Mouse (Mus musculus): ENCODE measurements at regions not wholly inside any gene's neighbourhood (a gene's known extent, or its start where the extent isn't known, plus 50 kb on each side); places are given as distances from the start of the nearest gene placed in this dataset.

- intact Hi-C loops (cut with DNase I): no loop called here
- DNase-seq (ENCODE audit: low spot score): no peak
These were observed 51.9 kb upstream of the Slco4a1 start for GRCm38 (mm10) chr2:180404168-180404567.

DNA sequence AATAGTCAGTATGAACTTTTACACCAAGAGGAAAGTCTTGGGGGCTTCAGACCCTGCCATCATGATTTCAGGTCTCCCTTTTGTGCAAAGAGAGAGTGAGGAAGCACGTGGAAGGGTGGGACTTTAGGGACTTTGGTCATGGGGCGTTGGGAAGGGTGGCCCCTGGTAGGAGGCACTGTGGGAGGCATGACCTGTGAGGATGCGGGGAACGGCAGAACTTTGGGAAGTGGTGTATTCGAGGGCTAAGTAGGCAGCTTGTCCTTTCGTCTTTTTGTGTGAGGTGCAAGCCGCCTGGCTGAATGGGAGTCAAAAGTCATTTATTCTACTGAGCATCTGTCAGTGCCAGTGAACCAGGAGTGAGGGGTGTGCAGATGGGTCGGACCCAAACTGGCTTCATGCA, 52.4 kb upstream of the Slco4a1 start:
- DNase-seq (ENCODE audit: low spot score): no peak
- intact Hi-C loops (cut with DNase I): no loop called here

GRCm38 (mm10) chr2:180402851-180403459, 53.1 kb upstream of the Slco4a1 start:
- DNase-seq (ENCODE audit: low spot score): no peak
- intact Hi-C loops (cut with DNase I): no loop called here

DNA sequence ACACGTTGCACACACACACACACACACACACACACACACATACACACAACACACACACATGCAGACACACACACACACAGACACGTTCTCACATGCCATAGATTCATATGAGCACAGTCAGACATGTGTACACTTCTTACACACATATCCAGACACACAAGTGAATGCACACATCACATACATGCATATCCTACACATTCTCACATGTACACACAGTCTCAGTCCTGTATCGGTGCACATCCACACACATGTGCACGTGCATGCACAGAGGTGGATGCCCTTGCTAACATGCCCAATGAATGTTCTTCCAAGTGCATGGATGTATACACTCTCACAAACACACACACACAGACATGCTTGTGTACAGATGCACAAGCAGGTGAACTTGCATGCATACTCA, 53.6 kb upstream of the Slco4a1 start:
- no peak for DNase-seq (ENCODE audit: low spot score)
- intact Hi-C loops (cut with DNase I): no loop called here

GRCm38 (mm10) chr2:180401409-180402391, 54.3 kb upstream of the Slco4a1 start:
- intact Hi-C loops (cut with DNase I): no loop called here
- no peak for DNase-seq (ENCODE audit: low spot score)

DNA sequence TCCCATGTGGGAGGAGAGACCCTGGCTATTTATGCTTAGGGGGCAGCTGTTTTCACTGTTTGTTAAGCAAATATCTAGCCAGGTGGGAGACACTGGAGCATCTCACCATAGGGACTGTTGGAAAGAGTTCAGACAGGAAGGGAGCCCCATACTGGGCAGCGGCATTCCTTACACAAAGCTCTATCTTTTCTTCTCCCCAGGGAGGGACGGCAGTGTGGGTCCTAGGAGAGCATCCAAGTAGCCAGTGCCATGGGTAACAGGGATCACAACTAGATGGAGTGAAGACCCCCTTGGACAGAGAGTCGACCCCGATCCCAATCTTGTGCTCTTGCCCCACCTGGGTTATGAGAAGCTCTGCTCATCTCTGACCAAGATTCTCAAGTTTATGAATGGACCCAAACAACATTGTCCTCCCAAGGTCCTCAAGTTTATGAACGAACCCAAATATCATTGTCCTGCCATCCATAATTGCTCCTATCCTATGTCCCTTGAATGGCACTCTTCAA, 55.5 kb upstream of the Slco4a1 start:
- intact Hi-C loops (cut with DNase I): no loop called here
- no peak for DNase-seq (ENCODE audit: low spot score)

DNA sequence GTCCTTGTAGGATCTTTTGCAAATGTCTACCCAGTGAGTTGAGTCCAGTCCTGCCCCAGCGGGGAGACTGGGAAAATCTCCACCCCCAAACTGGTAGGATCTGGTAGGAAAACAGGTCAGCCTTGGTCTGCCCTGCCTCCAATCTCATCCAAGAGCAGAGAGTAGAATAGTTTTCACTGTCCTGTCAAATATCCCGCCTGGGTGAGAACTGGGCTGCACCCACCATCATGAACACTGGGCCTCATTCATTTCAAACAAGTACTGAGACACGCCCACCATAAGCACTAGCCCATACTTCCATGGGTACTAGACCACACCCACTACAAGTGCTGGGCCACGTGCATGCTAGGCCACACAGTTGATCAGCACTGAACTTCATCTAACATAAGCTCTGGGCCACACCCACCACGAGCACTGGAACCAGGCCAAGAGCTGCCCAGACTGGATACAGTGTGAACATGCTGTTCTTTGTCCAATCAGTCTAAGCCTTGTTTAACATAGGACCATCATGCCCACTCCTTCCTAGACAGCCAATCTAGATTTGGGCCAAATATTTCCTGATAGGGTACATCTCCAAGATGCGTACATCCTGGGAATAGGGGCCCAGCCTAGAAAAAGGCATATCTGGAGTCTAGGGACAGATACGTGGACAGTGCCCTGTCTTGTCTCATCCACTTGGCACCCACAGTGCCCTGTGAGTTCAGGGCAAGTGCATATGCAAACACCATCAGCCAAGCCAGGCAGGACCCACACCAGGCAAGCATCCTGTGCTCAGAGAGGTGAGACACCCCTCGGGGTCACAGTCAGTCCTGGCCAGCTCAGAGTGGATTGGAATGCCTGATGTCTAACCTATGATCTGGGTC, 56.2 kb upstream of the Slco4a1 start:
- DNase-seq (ENCODE audit: low spot score): no peak
- intact Hi-C loops (cut with DNase I): no loop called here

DNA sequence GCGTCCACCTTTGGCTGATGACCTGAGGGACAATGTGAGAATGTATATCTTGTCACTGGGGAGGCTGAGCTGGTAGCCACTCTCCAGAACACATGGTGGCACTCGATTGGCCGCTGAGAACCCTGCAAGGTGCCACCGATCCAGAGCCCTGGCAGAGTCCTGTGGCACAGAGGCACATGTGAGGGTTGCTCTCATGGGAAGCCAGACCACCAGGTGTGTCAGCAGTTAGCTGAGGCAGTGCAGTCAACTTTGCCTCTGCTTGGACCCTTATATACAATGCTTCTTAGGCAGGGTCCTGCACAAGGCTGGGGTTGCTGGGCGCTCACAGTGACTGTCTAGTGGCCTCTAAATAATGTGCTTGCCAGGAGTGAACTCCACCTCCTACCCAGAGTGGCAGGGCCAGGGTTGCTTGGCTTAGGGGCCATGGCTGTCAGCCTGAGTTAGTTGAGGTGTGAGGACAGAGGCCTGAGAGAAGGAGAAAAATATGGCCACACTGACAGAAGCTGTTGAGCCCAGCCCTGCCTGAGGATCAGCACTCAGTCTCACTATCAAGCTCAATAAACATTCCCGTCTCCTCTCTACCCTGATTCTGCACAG, 57.1 kb upstream of the Slco4a1 start:
- intact Hi-C loops (cut with DNase I): no loop called here
- no peak for DNase-seq (ENCODE audit: low spot score)

- no peak for DNase-seq (ENCODE audit: low spot score)
- intact Hi-C loops (cut with DNase I): no loop called here
These were observed 57.6 kb upstream of the Slco4a1 start for GRCm38 (mm10) chr2:180398481-180398754.

GRCm38 (mm10) chr2:180397723-180398480, 58.1 kb upstream of the Slco4a1 start:
- intact Hi-C loops (cut with DNase I): no loop called here
- no peak for DNase-seq (ENCODE audit: low spot score)

DNA sequence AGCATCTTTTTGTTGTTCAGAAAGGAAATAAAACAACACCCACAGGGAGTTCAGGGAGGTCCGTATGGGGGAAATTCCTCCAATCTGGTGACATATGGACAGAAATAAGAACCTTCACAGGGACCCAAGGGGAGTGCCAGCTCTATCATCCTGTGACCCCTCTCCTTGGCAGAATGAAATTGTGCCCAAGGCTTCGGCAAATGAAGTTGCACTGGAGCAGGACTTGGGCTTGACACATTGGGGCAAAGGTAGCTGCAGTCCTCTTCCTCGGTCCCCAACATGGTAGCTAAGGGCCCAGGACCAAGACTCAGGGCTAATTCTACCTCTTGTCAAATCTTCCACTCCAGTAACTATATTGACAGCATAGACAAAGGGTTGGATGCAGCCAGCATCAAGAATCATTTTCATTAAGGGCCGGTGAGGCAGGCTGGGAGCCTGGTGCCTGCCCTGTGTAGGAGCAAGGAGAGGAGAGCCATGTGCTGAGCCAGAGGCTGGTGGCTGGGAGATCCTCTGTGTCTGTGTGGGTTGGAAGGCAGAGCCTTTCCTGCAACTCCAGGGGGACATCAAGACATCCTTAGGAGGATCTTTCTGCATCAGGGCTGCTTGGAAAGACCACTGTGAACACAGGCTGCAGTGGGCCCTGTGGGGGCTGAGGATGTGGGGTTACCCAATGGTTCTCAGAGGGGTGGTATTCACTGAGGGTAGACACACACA, 59.2 kb upstream of the Slco4a1 start:
- DNase-seq (ENCODE audit: low spot score): no peak

DNA sequence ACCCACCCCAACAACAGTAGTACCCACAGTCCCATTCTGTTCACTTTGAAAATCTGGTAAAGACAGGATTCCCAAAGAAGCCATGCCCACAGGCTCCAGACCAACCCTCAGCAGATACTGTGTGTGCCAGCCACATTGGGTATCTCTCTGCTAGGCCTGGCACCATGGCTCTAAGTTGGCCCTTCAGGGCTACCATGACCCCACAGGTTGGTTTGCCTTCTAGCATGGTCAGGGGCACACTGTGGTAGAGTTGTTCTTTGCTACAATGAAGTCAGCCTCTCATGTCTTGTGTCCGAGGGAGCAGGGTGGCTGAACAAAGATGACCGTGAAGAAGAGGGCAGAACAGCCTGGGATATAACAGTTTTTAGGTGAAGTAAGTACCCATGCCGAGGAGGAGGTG, 59.8 kb upstream of the Slco4a1 start:
- DNase-seq (ENCODE audit: low spot score): no peak
- intact Hi-C loops (cut with DNase I): no loop called here

More for the DNA sequence above, 59.2 kb upstream of the Slco4a1 start:
- intact Hi-C loops (cut with DNase I): no loop called here

DNA sequence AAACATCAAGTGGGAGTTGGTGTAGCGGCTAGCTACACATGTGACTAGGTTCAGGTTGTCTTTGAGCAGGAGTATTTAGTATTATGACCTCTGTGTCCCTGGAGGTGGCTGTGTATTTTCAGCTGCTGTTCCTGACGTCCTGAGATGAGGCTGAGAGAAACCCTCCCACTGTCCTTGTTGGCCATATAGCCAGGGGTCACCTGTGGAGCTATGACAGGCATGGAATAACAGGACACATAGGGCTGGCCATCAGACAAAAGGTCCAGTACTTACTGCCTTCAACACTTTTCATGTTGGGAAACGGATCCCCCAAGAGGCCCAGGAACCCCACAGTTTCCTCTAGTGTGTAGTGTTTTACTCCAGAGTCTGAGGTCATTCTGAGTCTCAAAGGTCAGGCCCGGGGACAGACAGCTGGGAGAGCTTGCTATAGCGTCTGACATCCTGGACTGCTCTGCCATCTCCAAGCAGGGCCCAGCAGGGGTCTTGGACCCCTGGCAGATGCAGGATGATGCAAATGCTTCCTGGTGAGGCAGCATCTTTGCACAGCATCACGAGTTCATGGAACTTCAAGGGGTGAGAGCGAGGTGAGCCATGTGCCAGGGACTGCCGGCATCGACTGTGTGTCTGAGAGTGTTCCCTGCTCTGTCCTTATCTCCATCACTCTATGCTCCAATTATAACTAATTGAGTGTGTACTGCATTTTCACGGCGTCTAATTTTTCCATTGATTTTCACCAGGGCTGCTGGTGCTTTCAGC, 60.6 kb upstream of the Slco4a1 start:
- no peak for DNase-seq (ENCODE audit: low spot score)

DNA sequence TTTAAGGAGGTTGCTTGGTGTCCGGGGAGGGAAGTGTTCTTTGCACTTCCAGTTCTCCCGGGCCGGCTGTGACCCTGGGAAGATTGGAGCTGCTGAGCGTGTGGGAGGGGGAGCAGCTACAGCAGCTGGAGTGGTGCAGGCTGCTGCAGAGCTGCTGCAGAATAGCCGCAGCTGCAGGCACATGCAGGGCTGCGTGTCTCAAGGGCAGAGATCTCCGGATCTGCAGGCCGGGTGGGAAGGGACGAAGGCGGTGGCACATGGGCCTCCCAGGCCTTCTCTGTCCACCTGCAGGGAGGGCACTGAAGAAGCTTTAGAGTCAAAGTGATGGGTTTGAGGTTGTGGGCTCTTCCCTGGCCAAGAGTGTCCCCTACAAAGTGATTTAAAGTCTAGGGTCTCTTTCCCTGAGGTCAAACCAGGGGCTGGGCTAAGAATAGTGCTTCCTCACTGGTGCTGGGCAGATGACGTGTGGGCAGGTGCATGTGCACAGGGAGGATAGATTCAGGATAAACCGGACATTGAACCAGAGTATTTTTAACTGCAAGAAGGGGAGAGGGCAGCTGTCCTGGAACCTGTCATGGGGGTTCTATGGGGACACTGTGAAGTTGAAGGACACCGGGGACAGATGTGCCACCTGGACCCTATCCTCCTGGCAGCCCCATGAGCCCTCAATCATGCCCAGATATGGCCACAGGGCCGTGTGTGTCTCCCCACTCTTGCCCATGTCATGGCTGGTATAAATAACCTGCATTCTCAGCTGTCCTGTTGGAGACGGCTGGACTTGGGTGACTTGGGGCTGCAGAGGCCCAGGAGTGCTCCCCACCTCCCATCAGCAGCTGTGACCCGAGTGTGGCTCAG, 58.6 kb upstream of the Gata5 start:
- intact Hi-C loops (cut with DNase I): no loop called here
- DNase-seq (ENCODE audit: low spot score): no peak

More for the DNA sequence above, 60.6 kb upstream of the Slco4a1 start:
- intact Hi-C loops (cut with DNase I): no loop called here

DNA sequence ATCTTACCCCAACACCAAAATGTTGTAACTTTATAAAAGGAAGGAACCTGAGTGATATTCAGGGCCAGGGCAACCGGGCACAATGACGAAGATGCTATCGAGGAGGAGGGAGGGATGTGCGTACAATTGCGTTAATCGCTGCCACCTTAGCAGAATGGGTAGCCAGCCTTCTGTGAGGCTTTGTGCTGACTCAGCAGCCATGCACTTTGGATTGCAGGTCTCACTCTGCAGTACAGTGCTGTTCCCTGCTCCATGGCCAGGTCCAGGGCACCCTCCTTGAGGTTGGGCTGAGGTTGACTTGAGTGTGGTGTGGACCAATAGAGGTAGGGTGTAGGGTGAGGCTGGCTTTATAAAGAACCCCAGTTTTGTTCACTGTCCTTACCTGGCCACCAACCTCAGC, 57.8 kb upstream of the Gata5 start:
- intact Hi-C loops (cut with DNase I): no loop called here
- no peak for DNase-seq (ENCODE audit: low spot score)

GRCm38 (mm10) chr2:180391349-180391748, 56.9 kb upstream of the Gata5 start:
- intact Hi-C loops (cut with DNase I): no loop called here
- no peak for DNase-seq (ENCODE audit: low spot score)
